In genomic region chr7:102266401-102267042, GRCm38 (mm10) we compare ENCODE assay signal across 8 mouse cellular contexts. TPM values are rescaled to one million over a fixed set of nuclear protein-coding genes. Genes with fewer than 3 reads are reported as not detected.
DNase-seq lines count a peak whose midpoint lies in the region; ATAC-seq and TF ChIP-seq lines count a peak whose summit lies in the region.

No protein-coding gene starts in this region.

- peak in 1 of 2 experiments; percentile 76; a peak in 3 of 4 replicates for TF ChIP-seq POLR2A in MEL (IDR thresholded peaks at IDR 0.05; ENCODE audit: control insufficient read depth in 1 of 2, insufficient read depth in 1 of 2, low read depth in 1 of 2, low read length in 2 of 2, poor library complexity in 1 of 2)

- DNase-seq in 416B (ENCODE audit: low read depth) (peak; percentile 93), MEL (ENCODE audit: low read depth, low spot score) (peak; percentile 97)
- DNase-seq in gastrocnemius, postnatal 25 days = peak; percentile 33
- DNase-seq in thymus, postnatal 10 days (ENCODE audit: low spot score in 2 of 2) = peak; percentile 74 to 78
- no peak for DNase-seq in ovary, adult 18-20 months (ENCODE audit: low spot score)
- DNase-seq in left cerebral cortex, postnatal 36 days (ENCODE audit: low spot score in 2 of 2) = no peak

- ATAC-seq in limb, embryonic 13.5 days (ENCODE audit: low FRiP score, low read depth) = peak; percentile 21
- peak; percentile 54; the same call in 1 of the 2 replicates for ATAC-seq in midbrain, embryonic 16.5 days

- no peaks in the 10 kb centered on the region for H3K9me3 ChIP-seq in MEL (replicated peaks; ENCODE audit: insufficient read depth, low read length)
- H3K9me3 ChIP-seq in limb, embryonic 13.5 days = no peaks in the 10 kb centered on the region
- no peaks in the 10 kb centered on the region for H3K9me3 ChIP-seq in midbrain, embryonic 16.5 days (replicated peaks; ENCODE audit: control insufficient read depth, low read length, poor library complexity, severe bottlenecking)

- peaks cover 0 to 27% of the 10 kb centered on the region in 2 experiments; a peak in 3 of 4 replicates for H3K36me3 ChIP-seq in MEL (ENCODE audit: control insufficient read depth in 1 of 2, insufficient read depth in 2 of 2, low read length in 2 of 2)
- no peaks in the 10 kb centered on the region for H3K36me3 ChIP-seq in limb, embryonic 13.5 days
- no peaks in the 10 kb centered on the region for H3K36me3 ChIP-seq in midbrain, embryonic 16.5 days (ENCODE audit: control insufficient read depth, insufficient read depth, low read length)

- no peak for TF ChIP-seq RAD21 in MEL (IDR thresholded peaks at IDR 0.05; ENCODE audit: low read depth, low read length)

- H3K27me3 ChIP-seq in MEL (ENCODE audit: control insufficient read depth in 1 of 2, insufficient read depth in 2 of 2, low read length in 2 of 2) = no peaks in the 10 kb centered on the region
- H3K27me3 ChIP-seq in limb, embryonic 13.5 days = no peaks in the 10 kb centered on the region
- no peaks in the 10 kb centered on the region for H3K27me3 ChIP-seq in midbrain, embryonic 16.5 days (ENCODE audit: control insufficient read depth, insufficient read depth, low read depth, low read length)

- peak overlapping the region; percentile 95 for H3K27ac ChIP-seq in MEL (ENCODE audit: control insufficient read depth, low read depth, low read length)
- no peak overlapping the region for H3K27ac ChIP-seq in limb, embryonic 13.5 days
- no peak overlapping the region for H3K27ac ChIP-seq in midbrain, embryonic 16.5 days (ENCODE audit: low read length)

- peak overlapping the region; percentile 92 for H3K9ac ChIP-seq in MEL (ENCODE audit: control insufficient read depth, low read depth, low read length, poor library complexity, severe bottlenecking)
- H3K9ac ChIP-seq in limb, embryonic 13.5 days = no peak overlapping the region
- no peak overlapping the region for H3K9ac ChIP-seq in midbrain, embryonic 16.5 days (ENCODE audit: low read depth, low read length)

- no peak for TF ChIP-seq CTCF in MEL (IDR thresholded peaks at IDR 0.05 in 2 of 3, conservative IDR thresholded peaks at IDR 0.05 in 1 of 3; ENCODE audit: control insufficient read depth in 1 of 3, insufficient read depth in 1 of 3, low read depth in 2 of 3, low read length in 3 of 3, poor library complexity in 1 of 3, severe bottlenecking in 1 of 3)

- peak overlapping the region; percentile 80 to 99 for H3K4me3 ChIP-seq in MEL (ENCODE audit: control insufficient read depth in 1 of 2, insufficient read depth in 1 of 2, low read depth in 2 of 2, low read length in 2 of 2)
- peak overlapping the region; percentile 81 for H3K4me3 ChIP-seq in limb, embryonic 13.5 days
- peak overlapping the region; percentile 85; the same call in 1 of the 2 replicates for H3K4me3 ChIP-seq in midbrain, embryonic 16.5 days (ENCODE audit: low read depth, low read length)

- H3K79me2 ChIP-seq in MEL (ENCODE audit: control insufficient read depth, insufficient read depth, low read length, poor library complexity) = peaks cover 38% of the 10 kb centered on the region

- peak; percentile 85 to 86 for TF ChIP-seq EP300 in MEL (IDR thresholded peaks at IDR 0.05; ENCODE audit: low read depth in 1 of 2, low read length in 2 of 2)

- 41% methylated on average over 14 of the region's 14 CpGs for WGBS in limb, embryonic 13.5 days
- 52% methylated on average over 14 of the region's 14 CpGs for WGBS in midbrain, embryonic 16.5 days

- H3K4me2 ChIP-seq in limb, embryonic 13.5 days (replicated peaks) = peak overlapping the region; percentile 92
- H3K4me2 ChIP-seq in midbrain, embryonic 16.5 days (ENCODE audit: low read length) = peak overlapping the region; percentile 94

- intact Hi-C loops in left cerebral cortex, postnatal 36 days (cut with DNase I) = loop anchor here (2.0 to 10.0 kb wide), 2 partner anchors 88 to 150 kb away; no protein-coding TSS in a partner anchor

- H3K4me1 ChIP-seq in MEL (ENCODE audit: control insufficient read depth in 1 of 2, insufficient read depth in 2 of 2, low read length in 2 of 2) = peaks cover 3 to 23% of the 10 kb centered on the region in 2 experiments
- H3K4me1 ChIP-seq in limb, embryonic 13.5 days = peaks cover 11% of the 10 kb centered on the region
- H3K4me1 ChIP-seq in midbrain, embryonic 16.5 days (ENCODE audit: control insufficient read depth, insufficient read depth, low read length) = peaks cover 19% of the 10 kb centered on the region

TF ChIP-seq in MEL, 35 proteins besides CTCF, POLR2A, EP300 and RAD21 (continues in another document):
- TF ChIP-seq NELFE (IDR thresholded peaks at IDR 0.05; ENCODE audit: low read depth, low read length) (peak; percentile 85), BHLHE40 (IDR thresholded peaks at IDR 0.05; ENCODE audit: borderline replicate concordance, low read depth, low read length) (peak; percentile 55; the same call in 1 of the 2 replicates), TAL1 (IDR thresholded peaks at IDR 0.05; ENCODE audit: low read length) (peak; percentile 38; the same call in 1 of the 2 replicates), MAFK (IDR thresholded peaks at IDR 0.05; ENCODE audit: borderline replicate concordance, low read depth, low read length) (peak; percentile 49; the same call in 1 of the 2 replicates), KAT2A (conservative IDR thresholded peaks at IDR 0.05; ENCODE audit: low read depth, low read length) (no peak; the same call in 1 of the 2 replicates), MYC (IDR thresholded peaks at IDR 0.05; ENCODE audit: low read depth, low read length) (peak; percentile 81; the same call in 1 of the 2 replicates), CHD2 (IDR thresholded peaks at IDR 0.05; ENCODE audit: low read length) (no peak), JUND (IDR thresholded peaks at IDR 0.05; ENCODE audit: low read depth, low read length) (no peak), TCF12 (IDR thresholded peaks at IDR 0.05; ENCODE audit: low read depth, low read length) (peak; percentile 82), MYB (IDR thresholded peaks at IDR 0.05; ENCODE audit: low read depth, low read length) (peak; percentile 63), UBTF (IDR thresholded peaks at IDR 0.05; ENCODE audit: borderline replicate concordance, insufficient read depth, low read depth, low read length) (no peak), MAZ (IDR thresholded peaks at IDR 0.05; ENCODE audit: low read depth, low read length) (0 out of 2 replicates have a peak, but pooled peaks have one; percentile 73), MAX (IDR thresholded peaks at IDR 0.05; ENCODE audit: low read length) (peak; percentile 61; the same call in 1 of the 2 replicates), E2F4 (IDR thresholded peaks at IDR 0.05; ENCODE audit: borderline replicate concordance, low read depth, low read length) (no peak), POLR2AphosphoS2 (IDR thresholded peaks at IDR 0.05; ENCODE audit: low read length) (peak; percentile 61; the same call in 1 of the 2 replicates), USF1 (IDR thresholded peaks at IDR 0.05; ENCODE audit: low read depth, low read length) (no peak), CHD1 (IDR thresholded peaks at IDR 0.05; ENCODE audit: low read depth, low read length) (peak; percentile 95; the same call in 1 of the 2 replicates), ZMIZ1 (IDR thresholded peaks at IDR 0.05; ENCODE audit: low read depth, low read length) (peak; percentile 91; the same call in 1 of the 2 replicates), SIN3A (IDR thresholded peaks at IDR 0.05; ENCODE audit: low read length) (peak; percentile 94), MEF2A (IDR thresholded peaks at IDR 0.05; ENCODE audit: extremely low read depth, insufficient replicate concordance, low read depth, low read length, poor library complexity, severe bottlenecking) (no peak), USF2 (IDR thresholded peaks at IDR 0.05; ENCODE audit: borderline replicate concordance in 1 of 2, insufficient read depth in 1 of 2, low read depth in 1 of 2, low read length in 2 of 2) (no peak), GATA1 (IDR thresholded peaks at IDR 0.05; ENCODE audit: low read depth, low read length) (peak; percentile 80)

RNA-seq across cellular contexts. Expression of gene Stim1, which starts 1.1 kb away (rescaled TPM):
- 26.1 and 28.2 TPM in 2 replicates for total RNA-seq in MEL (2012; rRNA removed)
- polyA plus RNA-seq in MEL (2012; ENCODE audit: insufficient read depth in 1 of 2, insufficient read length in 2 of 2, low read depth in 1 of 2, low replicate concordance in 2 of 2, missing spikeins in 1 of 2) = 10 to 100 TPM in 1 of 2 experiments, not detected in 1; 65.0 TPM
- total RNA-seq in gastrocnemius, postnatal 25 days (2021) = 100 to 1,000 TPM; 169 to 171 TPM
- polyA plus RNA-seq in limb, embryonic 13.5 days (2015; fragmentation: Nextera tagmentation; extraction: Ambion mirVana) = 23.7 and 25.2 TPM in 2 replicates
- polyA plus RNA-seq in midbrain, embryonic 16.5 days (2015; fragmentation: Nextera tagmentation; extraction: Ambion mirVana) = 10.2 and 12.5 TPM in 2 replicates
- total RNA-seq in left cerebral cortex, postnatal 36 days (2021) = 10 to 100 TPM; 88.5 to 92.8 TPM

RNA-seq across cellular contexts. Expression of gene Rhog, which starts 10.7 kb away (rescaled TPM):
- 24.1 and 33.3 TPM in 2 replicates for total RNA-seq in MEL (2012; rRNA removed)
- 100 to 1,000 TPM; 347 to 425 TPM for polyA plus RNA-seq in MEL (2012; ENCODE audit: insufficient read depth in 1 of 2, insufficient read length in 2 of 2, low read depth in 1 of 2, low replicate concordance in 2 of 2, missing spikeins in 1 of 2)
- total RNA-seq in gastrocnemius, postnatal 25 days (2021) = 10 to 100 TPM; 14.6 to 15.5 TPM
- polyA plus RNA-seq in limb, embryonic 13.5 days (2015; fragmentation: Nextera tagmentation; extraction: Ambion mirVana) = 56.7 and 57.8 TPM in 2 replicates
- 12.8 and 14.6 TPM in 2 replicates for polyA plus RNA-seq in midbrain, embryonic 16.5 days (2015; fragmentation: Nextera tagmentation; extraction: Ambion mirVana)
- total RNA-seq in left cerebral cortex, postnatal 36 days (2021) = 10 to 100 TPM; 25.5 to 31.0 TPM

RNA-seq across cellular contexts. Expression of gene Pgap2, which starts 56.5 kb away (rescaled TPM):
- total RNA-seq in MEL (2012; rRNA removed) = 21.1 and 29.2 TPM in 2 replicates
- 10 to 100 TPM in 1 of 2 experiments, not detected in 1; 91.1 TPM for polyA plus RNA-seq in MEL (2012; ENCODE audit: insufficient read depth in 1 of 2, insufficient read length in 2 of 2, low read depth in 1 of 2, low replicate concordance in 2 of 2, missing spikeins in 1 of 2)
- total RNA-seq in gastrocnemius, postnatal 25 days (2021) = 10 to 100 TPM; 19.5 to 24.9 TPM
- 82.3 and 88.6 TPM in 2 replicates for polyA plus RNA-seq in limb, embryonic 13.5 days (2015; fragmentation: Nextera tagmentation; extraction: Ambion mirVana)
- polyA plus RNA-seq in midbrain, embryonic 16.5 days (2015; fragmentation: Nextera tagmentation; extraction: Ambion mirVana) = 57.8 and 61.3 TPM in 2 replicates
- total RNA-seq in left cerebral cortex, postnatal 36 days (2021) = 10 to 100 TPM; 22.1 to 23.1 TPM

RNA-seq across cellular contexts. Expression of gene Nup98, which starts 56.5 kb away (rescaled TPM):
- total RNA-seq in MEL (2012; rRNA removed) = 25.9 and 31.7 TPM in 2 replicates
- polyA plus RNA-seq in MEL (2012; ENCODE audit: insufficient read depth in 1 of 2, insufficient read length in 2 of 2, low read depth in 1 of 2, low replicate concordance in 2 of 2, missing spikeins in 1 of 2) = 100 to 1,000 TPM in 1 of 2 experiments, 10 to 100 TPM in 1; 45.2 to 195 TPM
- 10 to 100 TPM; 19.9 to 22.9 TPM for total RNA-seq in gastrocnemius, postnatal 25 days (2021)
- polyA plus RNA-seq in limb, embryonic 13.5 days (2015; fragmentation: Nextera tagmentation; extraction: Ambion mirVana) = 38.2 and 42.9 TPM in 2 replicates
- 19.9 and 21.2 TPM in 2 replicates for polyA plus RNA-seq in midbrain, embryonic 16.5 days (2015; fragmentation: Nextera tagmentation; extraction: Ambion mirVana)
- 10 to 100 TPM; 34.0 to 44.5 TPM for total RNA-seq in left cerebral cortex, postnatal 36 days (2021)

Comparison
In these comparisons a context has a peak if more than half of its experiments do, and no peak if none do; other contexts are left out.
1. DNase-seq: peak in 416B (single experiment), MEL (single experiment), gastrocnemius, postnatal 25 days (single experiment) and thymus, postnatal 10 days (2 of 2); none in ovary, adult 18-20 months (single experiment) and left cerebral cortex, postnatal 36 days (0 of 2).
2. Peak in every context shown above with its lines, with median percentiles within 50 percentile points of each other: H3K4me3 ChIP-seq.